ENCODE assay signal across 8 mouse cellular contexts in genomic region chr4:83302887-83303827, GRCm38 (mm10). TPM values are rescaled to one million over a fixed set of nuclear protein-coding genes. Genes with fewer than 3 reads are reported as not detected.
DNase-seq lines count a peak whose midpoint lies in the region; ATAC-seq lines count a peak whose summit lies in the region.

No protein-coding gene starts in this region.

- peak; percentile 99 for ATAC-seq in common myeloid progenitor, adult 5-6 weeks (replicated peaks; ENCODE audit: low read depth, poor library complexity, severe bottlenecking)
- ATAC-seq in intestine, embryonic 14.5 days (replicated peaks; ENCODE audit: low FRiP score, low TSS enrichment, low read depth), result 0 out of 2 replicates have a peak, but pooled peaks have one; percentile 45
- peak; percentile 93 for ATAC-seq in megakaryocyte-erythroid progenitor cell, adult 5-6 weeks (replicated peaks; ENCODE audit: low FRiP score, low TSS enrichment, poor library complexity, severe bottlenecking)

- H3K9ac ChIP-seq in intestine, embryonic 14.5 days (ENCODE audit: low read length), result no peak overlapping the region

- WGBS in intestine, embryonic 14.5 days, result 31% methylated on average over 13 of the region's 13 CpGs

- H3K9me3 ChIP-seq in intestine, embryonic 14.5 days (ENCODE audit: control insufficient read depth, low read length), result no peaks in the 10 kb centered on the region

- H3K27ac ChIP-seq in intestine, embryonic 14.5 days (ENCODE audit: low read depth), result no peak overlapping the region

- H3K4me3 ChIP-seq in intestine, embryonic 14.5 days (ENCODE audit: low read depth, low read length), result no peak overlapping the region

- no peak overlapping the region for H3K4me2 ChIP-seq in intestine, embryonic 14.5 days (ENCODE audit: low read length)

- H3K36me3 ChIP-seq in intestine, embryonic 14.5 days (ENCODE audit: control insufficient read depth, insufficient read depth, low read length), result no peaks in the 10 kb centered on the region

- DNase-seq in urinary bladder, postnatal 25 days (ENCODE audit: low spot score), result peak; percentile 69
- DNase-seq in urinary bladder, adult 2 months (ENCODE audit: low spot score), result no peak
- DNase-seq in gastrocnemius, adult 8-10 months (ENCODE audit: low spot score in 2 of 2), result peak; percentile 39 to 41
- DNase-seq in intestine, embryonic 14.5 days (ENCODE audit: low spot score), result peak; percentile 70
- DNase-seq in left cerebral cortex, adult 9 months (ENCODE audit: low spot score in 2 of 2), result peak; percentile 52 to 89
- DNase-seq in right cerebral cortex, postnatal 36 days (ENCODE audit: low spot score in 2 of 2), result peak; percentile 48 to 67

- no peaks in the 10 kb centered on the region for H3K27me3 ChIP-seq in intestine, embryonic 14.5 days (replicated peaks; ENCODE audit: control insufficient read depth, insufficient read depth, low read length)

- peaks cover 4% of the 10 kb centered on the region; the same call in 1 of the 2 replicates for H3K4me1 ChIP-seq in intestine, embryonic 14.5 days (replicated peaks; ENCODE audit: control insufficient read depth, insufficient read depth, low read length)

RNA-seq across cellular contexts. Expression of gene Ttc39b, which starts 20.9 kb away (rescaled TPM):
- polyA plus RNA-seq in urinary bladder, adult 2 months (2012; rRNA removed), result 6.2 and 7.0 TPM in 2 replicates
- 1.5 and 5.8 TPM in 2 replicates for total RNA-seq in common myeloid progenitor, adult 5-6 weeks (2017)
- total RNA-seq in gastrocnemius, adult 8-10 months (2022), result 1 to 10 TPM; 4.4 to 5.1 (median 4.9) TPM
- polyA plus RNA-seq in intestine, embryonic 14.5 days (2014; fragmentation: Nextera tagmentation; extraction: Ambion mirVana), result 3.2 and 3.4 TPM in 2 replicates
- 7.9 and 11.5 TPM in 2 replicates for total RNA-seq in megakaryocyte-erythroid progenitor cell, adult 5-6 weeks (2014; fragmentation: Nextera tagmentation)
- total RNA-seq in megakaryocyte-erythroid progenitor cell, adult 5-6 weeks (2017), result 8.5 and 20.1 TPM in 2 replicates

Comparison
In these comparisons a context has a peak if more than half of its experiments do, and no peak if none do; other contexts are left out.
1. ATAC-seq: peak in every context shown above with its lines; median percentile 99 in common myeloid progenitor, adult 5-6 weeks; 93 in megakaryocyte-erythroid progenitor cell, adult 5-6 weeks; 45 in intestine, embryonic 14.5 days.